Mouse (Mus musculus) ES-E14 (cell line): ENCODE measurements at regions not wholly inside any gene's neighbourhood (a gene's known extent, or its start where the extent isn't known, plus 50 kb on each side); places are given as distances from the start of the nearest gene placed in this dataset.

Experiments
- CHD2 ChIP-seq: IDR thresholded peaks from 2 replicates; pipeline ENCODE4 v1.6.1; 2014; ENCODE audit warnings: mild to moderate bottlenecking, low read depth, low read length, inconsistent platforms
- ZC3H11A ChIP-seq: IDR thresholded peaks from 2 replicates; pipeline ENCODE4 v1.6.1; 2012; ENCODE audit warnings: low read depth, mild to moderate bottlenecking, inconsistent platforms, low read length, borderline replicate concordance
- ZNF384 ChIP-seq: IDR thresholded peaks from 2 replicates; pipeline ENCODE4 v1.6.1; 2012; ENCODE audit warnings: low read depth, low read length, inconsistent platforms

DNA sequence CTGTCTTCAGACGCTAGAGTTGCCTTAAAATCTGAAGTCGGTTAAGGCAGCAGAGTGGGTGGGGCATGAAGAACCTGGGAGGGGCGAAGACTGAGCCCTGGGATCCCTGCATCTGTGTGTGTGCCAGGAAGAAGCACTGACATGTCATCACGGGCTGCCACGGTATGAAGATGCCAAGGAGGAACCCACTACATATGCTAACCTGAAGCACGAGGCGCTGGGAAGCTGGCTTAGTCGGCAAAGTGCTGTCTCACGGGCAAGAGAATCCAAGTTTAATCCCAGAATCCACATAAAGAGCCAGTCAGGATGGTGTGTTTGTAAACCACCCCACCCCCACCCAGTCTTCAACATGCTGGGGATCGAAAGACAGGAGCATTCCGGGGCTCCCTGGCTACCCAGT is 73.2 kb upstream of the Rhobtb1 start:
- TF ChIP-seq ZNF384 (no peak), ZC3H11A (no peak), CHD2 (no peak)
